Comparison of ENCODE assay signal across 14 mouse cellular contexts in genomic region chr5:27565700-27566099, GRCm38 (mm10).
A peak's percentile ranks its signal among the peaks of the same experiment; 100 is the strongest.
DNase-seq lines count a peak whose midpoint lies in the region; ATAC-seq lines count a peak whose summit lies in the region.
"Had no signal": no experiment of that assay in that cellular context is flagged by ENCODE, and none has a peak within 500 bp of the region (broad histone marks: within the 10 kb centered on the region; RNA-seq: fewer than 3 reads in every experiment).

No protein-coding gene starts in this region.

- H3K4me2 ChIP-seq in neural tube, embryonic 15.5 days, result no peak overlapping the region
- no peak overlapping the region for H3K4me2 ChIP-seq in hindbrain, embryonic 13.5 days
- H3K4me2 ChIP-seq: limb, embryonic 12.5 days; liver, embryonic 15.5 days had no signal

- H3K4me1 ChIP-seq in neural tube, embryonic 15.5 days, result peaks cover 12% of the 10 kb centered on the region; the same call in 1 of the 2 replicates
- H3K4me1 ChIP-seq in hindbrain, embryonic 13.5 days (replicated peaks), result peaks cover 15% of the 10 kb centered on the region
- H3K4me1 ChIP-seq: limb, embryonic 12.5 days; liver, embryonic 15.5 days had no signal

- H3K36me3 ChIP-seq in neural tube, embryonic 15.5 days, result no peaks in the 10 kb centered on the region
- H3K36me3 ChIP-seq in hindbrain, embryonic 13.5 days, result no peaks in the 10 kb centered on the region
- H3K36me3 ChIP-seq: limb, embryonic 12.5 days; liver, embryonic 15.5 days had no signal

- no peak for ATAC-seq in neural tube, embryonic 15.5 days (ENCODE audit: low FRiP score)
- ATAC-seq in hindbrain, embryonic 13.5 days (ENCODE audit: low FRiP score), result no peak
- ATAC-seq: CD4-positive, CD25-positive, alpha-beta regulatory T cell, adult 4 months; forebrain, postnatal 0 days had no signal

- no peak overlapping the region; the same call in 1 of the 2 replicates for H3K27ac ChIP-seq in neural tube, embryonic 15.5 days (replicated peaks)
- H3K27ac ChIP-seq in hindbrain, embryonic 13.5 days, result peak overlapping the region; percentile 73
- H3K27ac ChIP-seq: limb, embryonic 12.5 days; liver, embryonic 15.5 days had no signal

- peak; percentile 45 for DNase-seq in neural tube, embryonic 10.5 days (ENCODE audit: extremely low spot score, low spot score)
- DNase-seq in cerebellum, postnatal 14 days, result peak; percentile 56 to 71
- no peak for DNase-seq in gastrocnemius, postnatal 25 days
- no peak for DNase-seq in ovary, postnatal 10 days (ENCODE audit: low spot score)
- DNase-seq in adrenal gland, postnatal 25 days, result no peak
- DNase-seq: adrenal gland, postnatal 36 days; forebrain, postnatal 0 days; lung, postnatal 4 days; thymus, postnatal 14 days had no signal

- 69% methylated on average over 7 of the region's 7 CpGs for WGBS in neural tube, embryonic 15.5 days
- 59% methylated on average over 7 of the region's 7 CpGs for WGBS in hindbrain, embryonic 13.5 days

- no peak overlapping the region for H3K9ac ChIP-seq in neural tube, embryonic 15.5 days (replicated peaks)
- no peak overlapping the region for H3K9ac ChIP-seq in hindbrain, embryonic 13.5 days
- H3K9ac ChIP-seq: forebrain, postnatal 0 days; limb, embryonic 12.5 days; liver, embryonic 15.5 days had no signal

- no peak overlapping the region for H3K4me3 ChIP-seq in neural tube, embryonic 15.5 days (replicated peaks)
- H3K4me3 ChIP-seq in hindbrain, embryonic 13.5 days, result no peak overlapping the region
- H3K4me3 ChIP-seq: limb, embryonic 12.5 days; liver, embryonic 15.5 days had no signal

- H3K27me3 ChIP-seq in neural tube, embryonic 15.5 days (replicated peaks), result no peaks in the 10 kb centered on the region
- no peaks in the 10 kb centered on the region for H3K27me3 ChIP-seq in hindbrain, embryonic 13.5 days
- H3K27me3 ChIP-seq: limb, embryonic 12.5 days; liver, embryonic 15.5 days had no signal

- no peaks in the 10 kb centered on the region for H3K9me3 ChIP-seq in neural tube, embryonic 15.5 days (replicated peaks)
- no peaks in the 10 kb centered on the region for H3K9me3 ChIP-seq in hindbrain, embryonic 13.5 days
- H3K9me3 ChIP-seq: limb, embryonic 12.5 days; liver, embryonic 15.5 days had no signal

Comparison
In these comparisons a context has a peak if more than half of its experiments do, and no peak if none do; other contexts are left out.
1. DNase-seq: peak in neural tube, embryonic 10.5 days (single experiment) and cerebellum, postnatal 14 days (2 of 2); none in gastrocnemius, postnatal 25 days (single experiment), ovary, postnatal 10 days (single experiment) and adrenal gland, postnatal 25 days (single experiment).